Mouse (Mus musculus): ENCODE data around the gene Gramd1c.

DNA sequence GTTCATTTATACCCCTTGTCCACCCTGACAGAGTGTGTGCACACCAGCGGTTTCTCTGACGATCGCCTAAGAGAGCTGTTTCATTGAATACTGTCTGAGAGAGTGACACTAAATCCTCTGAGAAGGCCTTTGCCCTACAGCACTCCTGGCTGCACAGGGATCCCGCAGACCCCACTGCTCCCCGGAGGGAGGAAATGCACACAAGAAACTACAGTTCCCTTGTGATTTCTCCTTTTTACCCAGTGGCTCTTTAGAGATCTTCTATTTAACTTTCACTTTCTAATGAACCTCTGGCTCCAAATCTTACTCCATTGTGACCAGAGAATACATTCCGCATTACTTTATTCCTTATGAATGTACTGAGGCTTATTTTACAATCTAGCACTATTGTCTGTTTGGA is 36.9 kb downstream of the Gramd1c start:
- TF ChIP-seq POLR2A (IDR thresholded peaks at IDR 0.05; ENCODE audit: borderline replicate concordance, extremely low read depth, low read depth, low read length) (no peak), CTCF (IDR thresholded peaks at IDR 0.05; ENCODE audit: insufficient read depth, low read length) (no peak)

Data from lung, adult 2 months (tissue).